Mouse (Mus musculus) heart, adult 2 months (tissue): Measurements from ENCODE around the gene Extl2.

ENCODE experiments used
- CTCF ChIP-seq: fragments of 200-600 bp; IDR thresholded peaks from 2 replicates; pipeline ENCODE4 v1.8.1; 2022; ENCODE audit warnings: antibody characterized with exemption, mild to moderate bottlenecking, moderate library complexity
- EP300 ChIP-seq: fragments of 200-500 bp; IDR thresholded peaks from 2 replicates; pipeline ENCODE4 v1.6.1; 2011; ENCODE audit warnings: low read depth, low read length, control low read depth; ENCODE audit not compliant: insufficient read depth
- POLR2A ChIP-seq: fragments of 200-500 bp; IDR thresholded peaks from 2 replicates; pipeline ENCODE4 v1.6.1; 2011; ENCODE audit warnings: mild to moderate bottlenecking, low read depth, low read length, control low read depth; ENCODE audit not compliant: insufficient read depth

GRCm38 (mm10) chr3:116006284-116006977 lies 831 bp upstream of the Extl2 start:
- TF ChIP-seq POLR2A (no peak), CTCF (no peak), EP300 (no peak)
